Mouse (Mus musculus) right cerebral cortex, postnatal 4 days (tissue): Measurements from ENCODE around the gene Naa25.

Experiments
- DNase-seq: peaks from one replicate; pipeline ENCODE4 v3.0.0-alpha.2; 2022

Naa25 gene

DNA sequence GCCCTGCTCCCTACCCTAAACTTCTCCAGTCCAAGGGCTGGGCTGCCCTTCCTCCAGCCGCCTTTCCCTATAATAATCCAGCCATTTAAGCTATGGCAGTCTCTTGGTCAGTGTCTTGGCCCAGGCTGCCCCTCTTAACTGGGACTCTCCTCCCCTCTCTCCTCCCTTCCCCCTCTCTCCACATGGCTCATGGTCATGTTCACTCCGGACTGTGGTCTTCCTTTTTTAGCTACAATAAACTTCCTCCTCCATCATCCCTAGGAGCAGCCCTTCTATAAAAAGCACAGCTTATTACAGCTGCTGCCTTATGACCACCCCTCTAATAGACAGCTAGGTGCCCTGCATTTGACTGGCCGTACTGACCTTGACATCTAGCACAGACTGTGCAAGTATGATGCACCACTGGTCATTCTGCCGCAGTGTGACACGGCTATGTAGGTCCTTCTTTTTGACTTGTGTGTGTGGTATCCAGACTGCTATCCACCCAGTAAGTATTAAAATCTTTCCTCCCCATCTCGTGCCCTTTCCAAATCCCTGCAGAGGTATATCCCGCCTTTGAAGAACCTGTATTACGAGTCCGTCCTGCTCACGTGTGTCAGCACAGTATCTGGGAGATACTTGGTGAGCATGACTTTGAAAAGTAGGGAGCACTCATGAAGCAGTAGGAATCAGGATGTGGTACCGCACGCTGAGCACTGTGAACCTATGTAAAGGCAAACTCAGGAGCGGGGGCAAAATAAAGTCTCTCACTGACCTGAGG is 56.2 kb downstream of the Naa25 start:
- DNase-seq: no peak

DNA sequence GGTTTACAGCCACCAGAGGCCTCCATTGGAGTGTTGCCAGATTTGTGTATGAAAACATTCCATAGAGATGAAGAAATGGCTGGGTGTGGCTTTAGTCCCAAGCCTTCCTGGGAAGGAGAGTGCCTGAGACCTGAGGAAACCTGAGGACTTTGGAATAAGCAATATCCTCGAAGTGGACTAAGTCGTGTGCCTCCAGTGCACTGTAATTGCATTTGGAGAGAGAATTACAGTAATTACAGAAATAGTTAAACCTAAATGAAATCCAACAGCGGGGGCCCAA is 56.7 kb downstream of the Naa25 start:
- DNase-seq: no peak

DNA sequence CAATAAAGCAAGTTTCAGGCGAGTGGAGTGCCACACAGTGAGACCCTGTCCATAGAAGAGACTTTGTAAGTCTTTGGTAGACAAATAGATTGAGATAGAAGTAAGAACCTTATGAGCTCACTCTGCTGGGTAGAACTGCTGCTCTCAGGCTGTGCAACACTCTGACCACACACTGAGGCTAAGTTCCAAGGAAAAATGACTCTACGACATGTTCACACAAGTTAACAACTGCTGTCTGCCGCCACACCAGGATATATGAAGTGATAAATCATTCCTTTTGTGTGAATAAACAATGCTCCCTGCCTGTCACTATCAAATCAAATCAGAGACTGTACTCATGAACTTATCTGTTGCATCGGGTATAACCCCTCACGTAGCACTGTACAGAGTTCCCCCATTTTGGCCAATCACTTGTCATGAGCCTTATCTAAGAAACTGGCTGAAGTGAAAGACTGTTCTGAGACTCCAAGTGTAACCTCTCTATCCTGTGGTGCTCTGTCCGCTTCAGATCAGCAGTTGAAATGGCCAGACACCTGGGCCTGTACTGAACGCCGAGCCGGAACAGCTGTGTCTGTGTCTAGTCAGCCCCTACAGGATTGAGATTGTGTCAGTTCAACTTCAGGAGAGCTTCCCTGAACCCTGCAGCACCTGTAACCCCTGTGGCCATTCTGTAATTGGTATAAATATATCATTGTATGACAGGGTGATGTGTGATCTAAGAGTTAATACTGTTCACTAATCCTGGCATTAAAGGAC is 58.0 kb downstream of the Naa25 start:
- DNase-seq: no peak

GRCm38 (mm10) chr5:121461339-121462170 is 63.8 kb downstream of the Naa25 start:
- no peak for DNase-seq

GRCm38 (mm10) chr5:121462171-121462502 is 64.4 kb downstream of the Naa25 start:
- no peak for DNase-seq

- DNase-seq: no peak
Measured at GRCm38 (mm10) chr5:121462967-121463366, 65.2 kb downstream of the Naa25 start.

- no peak for DNase-seq
Measured at GRCm38 (mm10) chr5:121463601-121464250, 66.0 kb downstream of the Naa25 start.

- DNase-seq: no peak
Measured at GRCm38 (mm10) chr5:121469566-121469965, 71.8 kb downstream of the Naa25 start.

DNA sequence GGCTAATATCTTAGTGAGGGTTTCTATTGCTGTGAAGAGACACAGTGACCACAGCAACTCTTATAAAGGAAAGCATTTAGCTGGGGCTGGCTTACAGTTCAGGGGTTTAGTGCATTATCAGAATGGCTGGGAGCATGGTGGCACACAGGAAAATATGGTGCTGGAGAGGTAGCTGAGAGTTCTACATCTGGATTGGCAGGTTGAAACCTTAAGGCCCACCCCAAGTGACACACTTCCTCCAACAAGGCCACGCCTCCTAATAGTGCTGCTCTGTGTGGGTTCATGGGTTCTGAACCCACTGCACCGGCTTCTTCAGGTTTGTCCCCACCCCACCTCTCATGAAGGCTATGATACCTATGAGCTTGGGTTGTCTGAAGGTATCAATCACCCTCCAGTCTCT is 74.7 kb downstream of the Naa25 start:
- no peak for DNase-seq

DNA sequence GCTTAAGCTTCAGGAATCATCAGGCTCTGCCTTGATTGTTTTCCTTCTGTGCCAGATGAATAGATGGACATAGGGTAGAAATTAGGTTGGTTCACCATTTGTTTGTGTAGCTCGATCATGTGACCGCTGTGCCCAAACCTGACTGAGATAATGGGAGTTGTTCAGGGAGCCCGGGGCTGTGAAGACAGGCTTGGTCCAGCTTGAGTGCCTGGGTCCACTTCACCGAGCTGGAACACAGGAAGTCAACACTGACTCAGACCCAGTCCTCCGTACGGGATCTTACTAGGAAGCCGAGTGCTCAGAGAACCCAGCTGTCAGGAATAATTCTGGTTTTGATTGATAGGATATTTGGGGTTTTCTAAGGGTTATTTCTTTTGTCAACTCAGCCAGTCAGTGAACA is 76.9 kb downstream of the Naa25 start:
- no peak for DNase-seq

DNA sequence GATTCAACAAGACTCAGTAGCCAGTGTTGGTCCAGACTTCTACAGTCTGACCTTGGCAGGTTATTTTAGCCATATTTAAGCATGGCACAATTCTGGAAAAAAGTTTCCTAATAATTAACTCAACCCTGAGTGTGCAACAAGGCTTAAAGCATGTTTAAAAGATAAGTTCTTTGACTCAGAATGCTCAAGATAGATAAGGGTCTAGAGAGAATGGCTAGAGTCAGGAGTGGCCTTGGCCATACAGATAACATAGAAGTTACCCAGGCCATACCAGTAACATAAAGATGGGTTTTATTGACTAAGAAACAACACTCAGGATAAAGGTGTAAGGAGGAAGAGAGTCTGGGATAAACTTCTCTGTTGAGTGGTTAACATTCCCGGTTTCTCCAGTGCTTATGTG is 78.3 kb downstream of the Naa25 start:
- DNase-seq: no peak

- no peak for DNase-seq
Measured at GRCm38 (mm10) chr5:121477680-121478079, 79.9 kb downstream of the Naa25 start.

- DNase-seq: no peak
Measured at GRCm38 (mm10) chr5:121484801-121485200, 87.1 kb downstream of the Naa25 start.

DNA sequence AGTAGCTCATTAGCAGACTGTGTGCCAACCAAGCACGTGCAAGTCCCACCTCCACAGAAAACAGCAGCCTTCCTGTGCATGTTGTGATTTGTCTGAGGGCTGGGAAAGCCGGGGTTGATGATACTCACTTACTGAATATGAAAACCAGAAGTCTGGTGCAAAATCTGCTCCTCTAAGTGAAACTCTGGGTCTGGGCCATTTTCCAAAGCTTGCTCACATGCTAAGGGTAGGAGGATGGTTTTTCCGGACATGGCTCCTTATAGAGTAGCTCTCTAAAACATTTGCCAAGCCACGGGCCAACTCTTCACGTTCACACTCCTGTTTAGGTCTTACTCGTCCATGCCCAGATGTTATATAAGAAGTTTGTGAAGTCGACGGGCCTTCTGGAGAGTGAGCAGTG is 95.6 kb downstream of the Naa25 start:
- no peak for DNase-seq
